Mouse (Mus musculus) midbrain, embryonic 16.5 days (tissue): Measurements from ENCODE around the gene Ttc21b. TPM values are rescaled to one million over a fixed set of nuclear protein-coding genes. Genes with fewer than 3 reads are reported as not detected.

ENCODE experiments used
- ATAC-seq: fragments of 200-750 bp; cut with Nextera tagmentation; 2 replicates; pipeline ENCODE4 v1.8.0; 2017; ENCODE audit warnings: moderate TSS enrichment
- H3K27ac ChIP-seq: fragments of 300-500 bp; sonication (generic); 2 replicates; pipeline ENCODE4 v1.5.1; 2014; ENCODE audit warnings: mild to moderate bottlenecking, low read length, mixed read lengths
- H3K27me3 ChIP-seq: fragments of 300-500 bp; sonication (generic); 2 replicates; pipeline ENCODE4 v1.6.1; 2014; ENCODE audit warnings: low read depth, low read length, mixed read lengths; ENCODE audit not compliant: control insufficient read depth, insufficient read depth
- H3K36me3 ChIP-seq: fragments of 300-500 bp; sonication (generic); 2 replicates; pipeline ENCODE4 v1.6.1; 2014; ENCODE audit warnings: mild to moderate bottlenecking, low read length, moderate library complexity, mixed read lengths; ENCODE audit not compliant: control insufficient read depth, insufficient read depth
- H3K4me1 ChIP-seq: fragments of 300-500 bp; sonication (generic); 2 replicates; pipeline ENCODE4 v1.6.1; 2014; ENCODE audit warnings: mild to moderate bottlenecking, low read length, mixed read lengths; ENCODE audit not compliant: control insufficient read depth, insufficient read depth
- H3K4me2 ChIP-seq: fragments of 300-500 bp; sonication (generic); 2 replicates; pipeline ENCODE4 v1.6.1; 2014; ENCODE audit warnings: mild to moderate bottlenecking, low read length, mixed read lengths
- H3K4me3 ChIP-seq: fragments of 300-500 bp; sonication (generic); 2 replicates; pipeline ENCODE4 v1.5.1; 2014; ENCODE audit warnings: low read depth, mild to moderate bottlenecking, low read length, moderate library complexity, mixed read lengths
- H3K9ac ChIP-seq: fragments of 300-500 bp; sonication (generic); 2 replicates; pipeline ENCODE4 v1.6.1; 2014; ENCODE audit warnings: low read depth, low read length, mixed read lengths
- H3K9me3 ChIP-seq: fragments of 300-500 bp; sonication (generic); replicated peaks from 2 replicates; pipeline ENCODE4 v1.6.1; 2014; ENCODE audit warnings: mild to moderate bottlenecking, low read length, mixed read lengths; ENCODE audit not compliant: control insufficient read depth, poor library complexity, severe bottlenecking
- WGBS: fragments of 180-500 bp; shearing (Covaris S2); extraction: QIAGEN DNeasy Blood & Tissue Kit; methylation state at CpG from one replicate; pipeline ENCODE4 v1.1.7; 2014; 5-methylcytosine and 5-hydroxymethylcytosine counted together
- polyA plus RNA-seq: library from polyadenylated mRNA; unstranded; fragments of >200 nt; fragmentation: Nextera tagmentation; extraction: Ambion mirVana; gene quantifications from 2 replicates; pipeline ENCODE4 v1.2.1, GENCODE M21; 2015

Ttc21b gene
- polyA plus RNA-seq, result 11.8 and 14.0 TPM in 2 replicates

- peak within 1 kb of the TSS; percentile 90 for H3K9ac ChIP-seq
- WGBS, result under 1% methylated on average over 54 of the region's 56 CpGs
- peak within 1 kb of the TSS; percentile 94 for H3K27ac ChIP-seq
- H3K4me3 ChIP-seq, result peak within 1 kb of the TSS; percentile 89
- H3K9me3 ChIP-seq, result no peaks in the 10 kb centered on the region
- peak; percentile 99 for ATAC-seq
- peaks cover 7% of the 10 kb centered on the region; the same call in 1 of the 2 replicates for H3K36me3 ChIP-seq
- no peaks in the 10 kb centered on the region for H3K27me3 ChIP-seq
- peaks cover 9% of the 10 kb centered on the region; the same call in 1 of the 2 replicates for H3K4me1 ChIP-seq
- H3K4me2 ChIP-seq, result peak within 1 kb of the TSS; percentile 65
Measured at GRCm38 (mm10) chr2:66256220-66257131, at the start of gene Ttc21b. Gene Ttc21b, minus strand, starts transcription at chr2:66256617.

- no peak overlapping the region for H3K4me2 ChIP-seq
- no peaks in the 10 kb centered on the region for H3K27me3 ChIP-seq
- 93% methylated on average over 3 of the region's 3 CpGs for WGBS
- no peak for ATAC-seq
- H3K36me3 ChIP-seq, result peaks cover 12% of the 10 kb centered on the region
- H3K9ac ChIP-seq, result no peak overlapping the region
- no peaks in the 10 kb centered on the region for H3K4me1 ChIP-seq
- H3K27ac ChIP-seq, result no peak overlapping the region
- no peak overlapping the region for H3K4me3 ChIP-seq
- no peaks in the 10 kb centered on the region for H3K9me3 ChIP-seq
Measured at GRCm38 (mm10) chr2:66272551-66272950, 16.1 kb upstream of the Ttc21b start.

GRCm38 (mm10) chr2:66244013-66244412, 12.4 kb downstream of the Ttc21b start:
- Histone ChIP-seq H3K4me3 (no peak overlapping the region), H3K27ac (no peak overlapping the region), H3K9ac (no peak overlapping the region), H3K4me2 (no peak overlapping the region), H3K9me3 (no peaks in the 10 kb centered on the region), H3K36me3 (peaks cover 24% of the 10 kb centered on the region), H3K27me3 (no peaks in the 10 kb centered on the region), H3K4me1 (no peaks in the 10 kb centered on the region)
- 82% methylated on average over 1 of the region's 1 CpGs for WGBS
- no peak for ATAC-seq

- Histone ChIP-seq H3K9me3 (no peaks in the 10 kb centered on the region), H3K4me1 (no peaks in the 10 kb centered on the region), H3K4me3 (no peak overlapping the region), H3K4me2 (no peak overlapping the region), H3K36me3 (peaks cover 15% of the 10 kb centered on the region), H3K27ac (no peak overlapping the region), H3K27me3 (no peaks in the 10 kb centered on the region), H3K9ac (no peak overlapping the region)
- no peak for ATAC-seq
- WGBS, result 88% methylated on average over 1 of the region's 1 CpGs
Measured at GRCm38 (mm10) chr2:66240334-66240733, 16.1 kb downstream of the Ttc21b start.

- H3K4me2 ChIP-seq, result no peak overlapping the region
- no peaks in the 10 kb centered on the region for H3K9me3 ChIP-seq
- H3K27ac ChIP-seq, result no peak overlapping the region
- no peaks in the 10 kb centered on the region for H3K27me3 ChIP-seq
- peaks cover 17% of the 10 kb centered on the region for H3K36me3 ChIP-seq
- H3K4me3 ChIP-seq, result no peak overlapping the region
- 90% methylated on average over 5 of the region's 5 CpGs for WGBS
- ATAC-seq, result no peak
- H3K4me1 ChIP-seq, result no peaks in the 10 kb centered on the region
- H3K9ac ChIP-seq, result no peak overlapping the region
Measured at GRCm38 (mm10) chr2:66238886-66239285, 17.5 kb downstream of the Ttc21b start.

GRCm38 (mm10) chr2:66220954-66221353, 35.5 kb downstream of the Ttc21b start:
- no peak overlapping the region for H3K27ac ChIP-seq
- H3K36me3 ChIP-seq, result peaks cover 7% of the 10 kb centered on the region
- WGBS, result 95% methylated on average over 7 of the region's 7 CpGs
- no peaks in the 10 kb centered on the region for H3K4me1 ChIP-seq
- H3K4me3 ChIP-seq, result no peak overlapping the region
- ATAC-seq, result no peak
- no peak overlapping the region for H3K4me2 ChIP-seq
- H3K9me3 ChIP-seq, result no peaks in the 10 kb centered on the region
- no peaks in the 10 kb centered on the region for H3K27me3 ChIP-seq
- no peak overlapping the region for H3K9ac ChIP-seq

GRCm38 (mm10) chr2:66209875-66210274, 46.5 kb downstream of the Ttc21b start:
- no peak for ATAC-seq
- H3K4me2 ChIP-seq, result no peak overlapping the region
- H3K27ac ChIP-seq, result no peak overlapping the region
- 82% methylated on average over 10 of the region's 10 CpGs for WGBS
- H3K4me1 ChIP-seq, result no peaks in the 10 kb centered on the region
- peaks cover 12% of the 10 kb centered on the region for H3K36me3 ChIP-seq
- H3K9ac ChIP-seq, result no peak overlapping the region
- no peak overlapping the region for H3K4me3 ChIP-seq
- H3K9me3 ChIP-seq, result no peaks in the 10 kb centered on the region
- no peaks in the 10 kb centered on the region for H3K27me3 ChIP-seq

- Histone ChIP-seq H3K4me1 (no peaks in the 10 kb centered on the region), H3K9me3 (no peaks in the 10 kb centered on the region), H3K9ac (no peak overlapping the region), H3K27ac (no peak overlapping the region), H3K36me3 (peaks cover 12% of the 10 kb centered on the region), H3K4me2 (no peak overlapping the region), H3K27me3 (no peaks in the 10 kb centered on the region), H3K4me3 (no peak overlapping the region)
- no peak for ATAC-seq
- WGBS, result 97% methylated on average over 13 of the region's 13 CpGs
Measured at GRCm38 (mm10) chr2:66209353-66209752, 47.1 kb downstream of the Ttc21b start.

- Histone ChIP-seq H3K4me1 (no peaks in the 10 kb centered on the region), H3K9me3 (no peaks in the 10 kb centered on the region), H3K4me3 (no peak overlapping the region), H3K9ac (no peak overlapping the region), H3K27ac (no peak overlapping the region), H3K4me2 (no peak overlapping the region), H3K36me3 (peaks cover 15% of the 10 kb centered on the region), H3K27me3 (no peaks in the 10 kb centered on the region)
- no peak for ATAC-seq
- WGBS, result 92% methylated on average over 2 of the region's 2 CpGs
Measured at GRCm38 (mm10) chr2:66206796-66207195, 49.6 kb downstream of the Ttc21b start.
